Mouse (Mus musculus): ENCODE data around the gene Alk. TPM values are rescaled to one million over a fixed set of nuclear protein-coding genes. Genes with fewer than 3 reads are reported as not detected.

The Alk gene
- polyA plus RNA-seq, 1 experiment from 2014 or later: 7.3 TPM

DNA sequence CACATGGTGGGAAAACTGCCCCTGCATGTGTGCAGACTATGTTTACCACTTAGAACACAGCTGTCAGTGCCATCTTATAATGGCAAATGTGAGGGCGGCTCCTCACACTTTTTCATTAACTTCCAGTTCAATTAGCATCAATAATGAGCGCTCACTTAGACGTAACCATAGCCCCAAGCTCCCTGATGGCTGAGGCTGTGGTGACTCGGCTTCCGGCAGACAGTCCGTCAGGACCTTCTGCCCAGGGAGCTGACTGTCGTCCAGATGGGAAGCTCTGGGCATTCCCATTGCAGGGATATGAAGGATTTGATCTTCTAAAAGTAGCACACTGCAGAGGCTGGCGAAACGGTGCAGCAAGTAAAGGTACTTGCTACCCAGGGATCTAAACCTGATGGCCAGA lies 25.1 kb downstream of the Alk start:
- WGBS: 75% methylated on average over 9 of the region's 9 CpGs
- Histone ChIP-seq H3K36me3 (replicated peaks) (no peaks in the 10 kb centered on the region), H3K4me1 (no peaks in the 10 kb centered on the region), H3K4me3 (no peak overlapping the region), H3K27ac (no peak overlapping the region), H3K27me3 (replicated peaks) (no peaks in the 10 kb centered on the region), H3K4me2 (no peak overlapping the region), H3K9me3 (no peaks in the 10 kb centered on the region), H3K9ac (no peak overlapping the region)
- no peak for ATAC-seq (replicated peaks)

DNA sequence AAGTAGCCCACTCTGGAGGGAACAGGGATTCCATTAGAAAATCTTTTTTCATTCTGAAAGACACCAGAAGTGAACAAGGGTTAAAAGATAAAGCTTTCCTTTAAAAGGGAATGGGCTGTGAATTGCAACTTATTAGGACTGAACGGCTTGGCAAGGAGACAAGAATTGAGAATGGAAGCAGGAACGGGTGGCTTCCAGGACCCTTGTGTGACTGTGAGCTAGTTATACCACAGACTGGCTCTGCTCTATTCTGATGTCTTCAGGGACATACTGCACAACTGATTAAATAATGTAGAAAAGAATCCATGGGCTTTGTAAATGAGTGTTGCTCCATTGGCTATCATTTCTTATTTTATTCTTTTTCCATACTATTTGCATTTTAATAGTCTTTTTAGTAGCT lies 33.0 kb downstream of the Alk start:
- H3K9me3 ChIP-seq: no peaks in the 10 kb centered on the region
- H3K4me1 ChIP-seq: 0 out of 2 replicates have a peak, but pooled peaks cover 7% of the 10 kb centered on the region
- no peak overlapping the region for H3K4me3 ChIP-seq
- H3K27ac ChIP-seq: no peak overlapping the region
- no peak for ATAC-seq (replicated peaks)
- H3K36me3 ChIP-seq (replicated peaks): no peaks in the 10 kb centered on the region
- H3K27me3 ChIP-seq (replicated peaks): no peaks in the 10 kb centered on the region
- WGBS: 59% methylated on average over 2 of the region's 2 CpGs
- no peak overlapping the region for H3K4me2 ChIP-seq
- no peak overlapping the region for H3K9ac ChIP-seq

DNA sequence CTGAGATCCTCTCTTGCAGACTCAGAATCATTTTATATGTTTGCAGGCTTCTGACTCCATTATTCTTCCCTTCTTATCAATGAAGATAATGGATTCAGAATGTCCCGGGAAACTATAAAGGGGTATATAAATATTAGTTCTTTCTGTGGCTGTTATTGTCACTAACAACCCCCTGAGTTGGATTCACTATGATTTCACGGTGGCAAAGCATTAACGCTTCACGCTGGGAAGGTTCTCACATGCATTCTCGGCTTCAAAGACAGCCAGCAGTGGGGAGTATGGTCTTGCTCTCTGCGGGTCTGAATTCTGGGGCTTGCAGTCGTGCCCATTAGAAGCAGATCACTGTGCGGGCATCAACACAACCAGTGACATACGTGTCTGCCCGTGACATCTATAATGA lies 34.9 kb downstream of the Alk start:
- Histone ChIP-seq H3K4me3 (no peak overlapping the region), H3K9me3 (no peaks in the 10 kb centered on the region), H3K4me2 (peak overlapping the region; percentile 6), H3K4me1 (0 out of 2 replicates have a peak, but pooled peaks cover 7% of the 10 kb centered on the region), H3K9ac (no peak overlapping the region), H3K36me3 (replicated peaks) (no peaks in the 10 kb centered on the region), H3K27me3 (replicated peaks) (no peaks in the 10 kb centered on the region), H3K27ac (no peak overlapping the region)
- 36% methylated on average over 10 of the region's 10 CpGs for whole genome bisulfite sequencing
- 0 out of 2 replicates have a peak, but pooled peaks have one; percentile 20 for ATAC-seq (replicated peaks)

DNA sequence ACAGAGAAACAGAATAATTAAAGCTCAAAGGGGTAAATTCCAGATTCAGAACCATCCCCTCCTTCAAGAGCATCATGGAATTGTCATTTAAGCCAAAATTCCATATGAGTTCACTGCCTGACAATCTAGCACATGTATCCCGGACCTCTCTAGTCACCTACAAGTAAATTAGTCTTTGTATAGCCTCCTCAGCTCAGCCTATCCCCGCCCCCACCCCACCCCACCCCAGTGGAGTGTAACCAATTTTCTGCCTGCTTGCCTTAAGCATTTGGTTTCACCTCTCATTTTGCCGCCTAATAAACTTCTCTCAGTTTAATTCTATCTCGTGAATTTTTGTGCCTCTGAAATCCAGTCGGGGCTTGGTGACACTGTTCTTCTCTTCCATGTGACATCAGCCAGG lies 41.0 kb downstream of the Alk start:
- 65% methylated on average over 5 of the region's 5 CpGs for WGBS

DNA sequence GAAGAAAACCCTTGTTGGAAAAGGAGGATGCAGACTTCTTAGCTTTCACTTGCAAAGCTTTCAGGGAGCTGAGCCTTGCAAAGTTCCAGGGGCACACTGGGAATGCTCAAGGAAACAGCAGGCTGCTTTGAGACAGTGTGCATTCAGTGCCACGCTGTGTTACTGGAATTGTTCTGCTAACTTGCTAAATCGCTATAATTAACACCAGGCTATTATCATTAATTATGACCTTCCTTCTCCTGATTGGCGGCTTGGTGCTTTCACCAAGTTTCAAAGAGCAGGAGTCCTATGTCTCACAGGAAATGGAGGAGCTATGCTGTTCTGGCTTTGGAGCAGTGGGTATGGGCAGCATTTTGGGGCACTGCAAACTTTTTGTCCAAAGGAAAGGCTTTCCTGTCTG lies 43.0 kb downstream of the Alk start:
- Histone ChIP-seq H3K4me3 (no peak overlapping the region), H3K4me2 (no peak overlapping the region), H3K9me3 (no peaks in the 10 kb centered on the region), H3K36me3 (replicated peaks) (no peaks in the 10 kb centered on the region), H3K9ac (no peak overlapping the region), H3K27me3 (replicated peaks) (no peaks in the 10 kb centered on the region), H3K4me1 (no peaks in the 10 kb centered on the region), H3K27ac (no peak overlapping the region)
- 69% methylated on average over 3 of the region's 3 CpGs for WGBS
- no peak for ATAC-seq (replicated peaks)

More for the DNA sequence above, 41.0 kb downstream of the Alk start:
- H3K9me3 ChIP-seq: no peaks in the 10 kb centered on the region
- no peak overlapping the region for H3K9ac ChIP-seq
- H3K27me3 ChIP-seq (replicated peaks): no peaks in the 10 kb centered on the region
- H3K4me3 ChIP-seq: no peak overlapping the region
- H3K4me1 ChIP-seq: no peaks in the 10 kb centered on the region
- H3K36me3 ChIP-seq (replicated peaks): no peaks in the 10 kb centered on the region
- no peak overlapping the region for H3K4me2 ChIP-seq
- ATAC-seq (replicated peaks): no peak
- no peak overlapping the region for H3K27ac ChIP-seq

DNA sequence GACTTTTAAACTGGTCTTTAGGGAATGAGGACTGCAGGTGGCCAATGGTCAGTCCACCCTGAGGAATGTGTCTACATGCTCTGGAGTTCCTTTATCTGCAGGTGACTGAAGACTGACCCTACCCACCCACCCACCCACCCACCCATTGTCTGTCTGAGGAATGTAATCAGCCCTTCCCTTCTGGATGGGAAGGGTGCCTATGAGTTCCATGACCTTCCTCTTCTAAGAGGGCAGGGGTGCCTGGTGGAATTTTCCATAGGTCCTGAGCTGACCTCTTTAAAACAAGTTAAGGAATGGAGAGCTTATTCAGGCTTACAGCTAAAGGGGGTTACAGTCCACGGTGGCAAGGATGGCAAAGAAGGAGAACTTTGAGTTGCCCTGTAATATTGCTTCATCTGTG lies 43.7 kb downstream of the Alk start:
- H3K27ac ChIP-seq: no peak overlapping the region
- ATAC-seq (replicated peaks): no peak
- no peaks in the 10 kb centered on the region for H3K27me3 ChIP-seq (replicated peaks)
- no peaks in the 10 kb centered on the region for H3K4me1 ChIP-seq
- H3K36me3 ChIP-seq (replicated peaks): no peaks in the 10 kb centered on the region
- no peak overlapping the region for H3K9ac ChIP-seq
- no peak overlapping the region for H3K4me3 ChIP-seq
- WGBS: 83% methylated on average over 1 of the region's 1 CpGs
- H3K4me2 ChIP-seq: no peak overlapping the region
- no peaks in the 10 kb centered on the region for H3K9me3 ChIP-seq

DNA sequence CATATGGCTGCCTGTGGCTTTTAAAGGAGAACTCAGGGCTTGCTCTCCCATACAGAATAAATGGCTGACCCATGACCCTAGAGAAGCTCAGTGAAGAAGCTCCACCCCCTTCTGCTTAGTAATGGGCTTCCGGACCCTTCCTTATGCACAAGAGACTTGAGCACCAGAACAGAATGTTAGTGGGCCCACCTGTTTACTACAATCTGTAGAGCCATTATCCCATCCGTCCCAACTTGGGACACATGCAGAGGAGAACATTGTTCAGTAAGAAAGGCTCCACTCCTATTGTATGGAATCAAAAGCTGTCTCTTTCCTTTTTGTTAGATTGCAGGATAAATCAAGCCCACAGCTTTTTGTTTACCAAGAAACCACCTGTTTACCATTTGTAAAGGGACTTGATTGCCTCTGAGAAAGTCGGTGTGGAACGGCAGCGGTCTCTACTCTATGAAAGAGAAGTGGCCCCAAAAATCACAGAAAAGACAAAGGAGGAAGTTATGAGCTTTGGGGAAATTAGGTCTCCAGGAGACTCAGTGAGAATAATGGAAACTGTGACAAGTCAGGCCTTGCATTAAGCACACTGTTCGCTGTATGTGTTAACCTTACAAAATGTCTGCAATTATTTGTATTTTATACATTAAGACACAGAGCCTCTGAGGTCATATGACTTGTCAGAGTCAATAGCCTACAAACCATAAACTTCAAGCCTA lies 47.2 kb downstream of the Alk start:
- Histone ChIP-seq H3K9ac (no peak overlapping the region), H3K36me3 (replicated peaks) (no peaks in the 10 kb centered on the region), H3K27me3 (replicated peaks) (no peaks in the 10 kb centered on the region), H3K9me3 (no peaks in the 10 kb centered on the region), H3K4me3 (no peak overlapping the region), H3K27ac (no peak overlapping the region), H3K4me1 (no peaks in the 10 kb centered on the region), H3K4me2 (no peak overlapping the region)
- ATAC-seq (replicated peaks): no peak
- WGBS: 62% methylated on average over 6 of the region's 6 CpGs

DNA sequence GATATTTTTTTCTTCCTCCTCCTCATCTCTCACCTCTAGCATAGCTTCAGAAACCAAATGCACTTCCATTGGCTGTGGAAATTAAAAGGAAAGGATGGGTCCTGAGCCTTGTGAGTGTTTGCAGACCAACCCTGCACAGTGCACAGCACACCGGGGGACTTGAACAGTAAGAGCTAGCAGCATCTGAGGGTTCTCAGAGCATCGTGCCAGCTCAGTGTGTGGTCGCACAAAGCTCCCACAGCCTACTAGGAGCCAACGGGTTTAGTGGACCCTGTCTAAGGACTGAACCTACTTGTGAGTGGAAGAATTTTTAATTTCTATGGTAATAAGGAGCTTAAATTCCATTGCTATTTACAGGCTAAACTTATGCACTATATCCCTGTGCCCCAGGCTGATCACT lies 58.2 kb downstream of the Alk start:
- Histone ChIP-seq H3K27ac (peak overlapping the region; percentile 15; the same call in 1 of the 2 replicates), H3K4me2 (no peak overlapping the region), H3K9ac (no peak overlapping the region), H3K36me3 (replicated peaks) (no peaks in the 10 kb centered on the region), H3K4me3 (no peak overlapping the region), H3K27me3 (replicated peaks) (no peaks in the 10 kb centered on the region), H3K9me3 (no peaks in the 10 kb centered on the region), H3K4me1 (no peaks in the 10 kb centered on the region)
- peak; percentile 54; the same call in 1 of the 2 replicates for ATAC-seq (replicated peaks)
- 66% methylated on average over 4 of the region's 4 CpGs for WGBS

DNA sequence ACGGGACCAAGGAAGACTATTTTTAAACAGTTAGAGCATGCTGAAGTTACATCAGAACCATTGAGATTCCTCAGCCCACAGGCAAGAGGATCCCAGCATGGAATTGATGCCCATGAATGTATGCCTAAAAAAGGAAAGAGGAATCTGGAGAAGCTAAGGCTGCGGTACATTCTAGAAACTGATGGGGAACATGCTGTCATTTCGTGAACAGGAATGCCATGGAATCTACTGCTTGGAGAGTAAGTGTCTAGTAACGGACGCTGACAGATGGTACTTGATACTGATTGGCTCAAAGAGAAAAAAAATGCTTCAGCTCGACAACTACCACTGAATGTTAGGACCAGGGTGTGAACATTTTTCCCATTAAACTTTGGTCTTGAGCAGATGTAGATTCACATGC lies 69.1 kb downstream of the Alk start:
- 91% methylated on average over 6 of the region's 6 CpGs for WGBS
- H3K27me3 ChIP-seq (replicated peaks): no peaks in the 10 kb centered on the region
- ATAC-seq (replicated peaks): no peak
- H3K9ac ChIP-seq: no peak overlapping the region
- H3K4me3 ChIP-seq: no peak overlapping the region
- H3K36me3 ChIP-seq (replicated peaks): no peaks in the 10 kb centered on the region
- no peak overlapping the region for H3K4me2 ChIP-seq
- no peaks in the 10 kb centered on the region for H3K9me3 ChIP-seq
- no peaks in the 10 kb centered on the region for H3K4me1 ChIP-seq
- H3K27ac ChIP-seq: no peak overlapping the region

DNA sequence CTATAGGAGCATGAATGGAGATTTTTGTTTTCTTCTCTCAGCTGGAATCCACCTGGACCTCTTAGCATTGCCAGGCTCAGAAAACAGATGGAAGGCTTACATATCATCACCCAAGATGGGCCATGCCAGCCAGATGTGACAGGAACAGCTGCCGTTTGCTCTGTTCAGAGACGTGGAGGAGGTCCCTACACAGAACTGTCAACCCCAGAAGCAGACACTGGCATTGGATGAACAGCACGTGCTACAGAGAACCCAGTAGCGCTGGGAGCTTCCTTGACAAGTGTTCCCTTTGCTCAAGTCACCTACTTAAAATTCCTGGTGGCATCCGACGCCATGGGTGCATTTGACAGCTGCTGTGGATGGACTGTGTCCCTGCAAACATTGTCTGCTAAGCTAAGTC lies 72.2 kb downstream of the Alk start:
- Histone ChIP-seq H3K4me1 (no peaks in the 10 kb centered on the region), H3K4me2 (no peak overlapping the region), H3K9ac (no peak overlapping the region), H3K4me3 (no peak overlapping the region), H3K27ac (no peak overlapping the region), H3K27me3 (replicated peaks) (no peaks in the 10 kb centered on the region), H3K36me3 (replicated peaks) (no peaks in the 10 kb centered on the region), H3K9me3 (no peaks in the 10 kb centered on the region)
- 87% methylated on average over 6 of the region's 6 CpGs for WGBS
- no peak for ATAC-seq (replicated peaks)

DNA sequence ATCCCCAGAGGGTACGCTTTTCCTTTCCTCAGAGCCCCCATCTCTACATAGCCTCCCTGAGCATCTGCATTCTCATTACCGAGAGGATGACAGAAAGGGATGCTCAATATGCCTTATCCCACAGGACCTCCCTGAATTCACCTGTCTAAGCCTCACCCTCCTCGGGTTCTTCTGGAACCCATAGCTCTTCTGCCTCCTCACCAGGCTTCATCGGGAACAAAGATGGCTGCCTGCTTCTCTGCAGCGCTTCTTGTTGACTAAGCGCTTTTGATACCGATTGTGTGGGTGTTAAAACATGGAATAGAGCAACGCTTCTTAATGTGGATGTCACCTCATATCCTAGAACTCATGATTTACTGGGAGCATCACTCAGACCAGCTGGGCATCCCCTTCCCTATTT lies 75.9 kb downstream of the Alk start:
- H3K4me3 ChIP-seq: no peak overlapping the region
- WGBS: 96% methylated on average over 8 of the region's 8 CpGs
- no peak overlapping the region for H3K4me2 ChIP-seq
- no peak overlapping the region for H3K27ac ChIP-seq
- H3K36me3 ChIP-seq (replicated peaks): no peaks in the 10 kb centered on the region
- H3K9me3 ChIP-seq: no peaks in the 10 kb centered on the region
- H3K9ac ChIP-seq: no peak overlapping the region
- H3K4me1 ChIP-seq: no peaks in the 10 kb centered on the region
- H3K27me3 ChIP-seq (replicated peaks): no peaks in the 10 kb centered on the region
- no peak for ATAC-seq (replicated peaks)

DNA sequence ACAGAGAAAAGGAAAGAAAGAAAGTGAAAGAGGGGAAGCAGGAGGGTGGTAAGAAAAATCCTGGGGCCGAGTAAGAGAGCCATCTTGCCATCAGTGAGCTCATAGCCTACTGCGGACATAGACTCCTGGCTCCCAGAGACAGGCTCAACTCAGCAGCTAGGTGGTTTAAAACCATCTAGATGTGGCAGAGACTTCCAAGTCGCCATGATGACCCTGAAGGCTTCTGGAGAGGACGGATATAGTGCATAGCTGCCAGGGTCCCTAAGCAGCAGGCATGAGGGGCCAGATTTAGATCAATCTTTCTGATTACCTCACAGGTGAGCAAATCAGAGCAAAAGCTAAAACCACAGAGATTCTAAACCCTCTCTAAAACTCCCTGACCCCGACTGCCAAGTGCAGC lies 76.9 kb downstream of the Alk start:
- ATAC-seq (replicated peaks): no peak
- WGBS: 79% methylated on average over 5 of the region's 5 CpGs
- no peak overlapping the region for H3K4me3 ChIP-seq
- H3K9ac ChIP-seq: no peak overlapping the region
- H3K27ac ChIP-seq: no peak overlapping the region
- no peak overlapping the region for H3K4me2 ChIP-seq
- H3K27me3 ChIP-seq (replicated peaks): no peaks in the 10 kb centered on the region
- no peaks in the 10 kb centered on the region for H3K4me1 ChIP-seq
- H3K36me3 ChIP-seq (replicated peaks): no peaks in the 10 kb centered on the region
- no peaks in the 10 kb centered on the region for H3K9me3 ChIP-seq

DNA sequence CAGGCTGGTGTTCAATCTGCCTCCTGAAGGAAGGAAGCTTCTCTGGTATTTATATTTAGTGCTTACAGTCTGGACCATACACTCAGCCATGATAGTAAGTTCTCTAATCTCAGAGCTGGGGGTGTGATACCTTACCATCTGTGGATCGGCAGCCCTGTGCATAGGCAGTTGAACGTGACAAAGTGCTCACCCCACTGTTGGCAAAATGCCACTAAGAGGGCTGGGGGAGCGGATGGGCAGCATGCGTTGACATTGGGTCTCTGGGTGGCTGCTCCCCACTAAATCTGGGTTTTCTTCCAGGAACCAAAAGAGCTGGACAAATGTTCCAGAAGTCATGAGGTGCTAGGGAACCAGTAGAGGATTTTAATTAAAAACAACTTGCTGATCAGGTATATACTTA lies 78.1 kb downstream of the Alk start:
- Histone ChIP-seq H3K4me3 (no peak overlapping the region), H3K9ac (no peak overlapping the region), H3K9me3 (no peaks in the 10 kb centered on the region), H3K36me3 (replicated peaks) (no peaks in the 10 kb centered on the region), H3K4me2 (no peak overlapping the region), H3K4me1 (no peaks in the 10 kb centered on the region), H3K27ac (no peak overlapping the region), H3K27me3 (replicated peaks) (no peaks in the 10 kb centered on the region)
- WGBS: 82% methylated on average over 4 of the region's 4 CpGs
- no peak for ATAC-seq (replicated peaks)

Measured in midbrain, embryonic 15.5 days (tissue).